Mouse (Mus musculus): ENCODE results near the gene Vmn1r137.
"Not testable (repeated sequence)": the region's sequence is repeated elsewhere in the genome, so short reads cannot be mapped to it uniquely, and the experiment has no call there.

The Vmn1r137 gene

GRCm38 (mm10) chr7:21994287-21994686 is at the start of gene Vmn1r137:
Vmn1r137 (plus strand) TSS chr7:21994587.
- not testable (repeated sequence) for DNase-seq (ENCODE audit: low read depth, low spot score)

DNA sequence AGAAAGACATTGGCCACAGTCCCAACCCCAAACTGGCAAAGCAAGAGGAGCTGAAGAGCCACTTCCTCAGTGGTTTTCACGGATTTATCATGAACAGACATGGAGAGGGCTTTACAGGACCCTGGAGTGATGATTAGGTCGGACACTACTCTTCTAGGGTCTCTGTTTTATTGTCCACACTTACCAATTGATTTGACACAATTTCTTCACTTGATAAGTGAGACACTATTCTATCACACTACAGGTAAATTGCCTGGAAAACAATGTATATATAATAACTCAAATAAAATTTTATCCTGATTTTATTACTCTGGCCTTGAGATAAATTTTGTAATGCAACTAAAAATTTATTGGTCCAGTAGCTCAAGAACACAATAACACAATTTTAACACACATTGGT is 34.4 kb downstream of the Vmn1r137 start, which contains the start of gene Vmn1r138:
TSS of gene Vmn1r138 (minus strand) at position 101 of the 400 bp plus-strand sequence.
- not testable (repeated sequence) for DNase-seq (ENCODE audit: low read depth, low spot score)

Measured in CD4-positive helper T cell, adult 2 months (primary cell).